Mouse (Mus musculus): ENCODE results near the gene Isg15. TPM values are rescaled to one million over a fixed set of nuclear protein-coding genes. Genes with fewer than 3 reads are reported as not detected.

Gene Isg15
- 0.29 and 0.41 TPM in 2 replicates for polyA plus RNA-seq (2014; fragmentation: Nextera tagmentation; extraction: Ambion mirVana)

DNA sequence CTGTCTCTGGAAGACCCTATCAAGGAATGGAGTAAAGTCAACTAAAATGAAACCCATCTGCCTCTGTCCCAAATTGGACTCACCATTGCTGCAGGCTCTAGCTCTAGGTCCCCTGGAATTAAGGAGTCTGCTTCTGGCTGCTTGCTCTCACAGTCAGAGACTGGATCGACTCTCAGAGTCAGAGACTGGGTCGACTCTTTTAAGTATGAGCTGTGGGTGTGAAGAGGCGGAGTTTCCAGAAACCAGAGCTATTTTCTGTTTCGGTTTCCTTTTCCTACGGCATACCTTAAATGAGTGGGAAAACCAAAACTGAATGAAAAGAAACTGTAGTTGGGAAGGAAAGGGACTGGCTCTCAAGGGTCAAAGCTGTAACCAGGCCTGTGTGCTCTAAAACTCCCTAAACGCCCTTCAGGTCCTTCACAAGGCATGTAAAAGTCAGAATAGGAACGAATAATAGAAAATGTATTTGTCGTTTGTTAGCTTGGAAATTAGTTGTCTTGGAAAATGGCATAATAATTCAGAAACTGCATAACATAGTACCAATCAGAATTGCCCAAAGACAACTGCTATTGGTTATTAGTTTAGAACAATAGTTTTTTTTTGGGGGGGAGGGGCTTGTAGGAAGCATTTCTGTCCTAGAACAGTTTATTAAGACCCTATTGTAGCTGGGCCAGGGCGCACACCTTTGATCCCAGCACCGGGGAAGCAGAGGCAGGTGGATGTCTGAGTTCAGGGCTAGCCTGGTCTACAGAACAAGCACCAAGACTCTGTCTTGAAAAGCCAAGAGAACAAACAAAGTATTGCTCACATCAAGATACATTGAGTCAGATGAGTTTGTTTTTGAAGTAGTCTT, at the start of gene Isg15:
TSS of gene Isg15 (minus strand) at position 196 of the 853 bp plus-strand sequence.
- Histone ChIP-seq H3K27me3 (ENCODE audit: control insufficient read depth, insufficient read depth, low read length) (peaks cover 15% of the 10 kb centered on the region), H3K4me2 (peak within 1 kb of the TSS; percentile 35), H3K36me3 (ENCODE audit: control insufficient read depth, insufficient read depth, low read length) (no peaks in the 10 kb centered on the region), H3K4me1 (ENCODE audit: control insufficient read depth, insufficient read depth, low read length) (peaks cover 22% of the 10 kb centered on the region), H3K9me3 (replicated peaks; ENCODE audit: control insufficient read depth, low read length) (no peaks in the 10 kb centered on the region), H3K4me3 (ENCODE audit: low read depth, low read length) (no peak within 1 kb of the TSS), H3K9ac (ENCODE audit: low read depth, low read length) (no peak within 1 kb of the TSS), H3K27ac (ENCODE audit: low read depth, low read length) (no peak within 1 kb of the TSS)
- ATAC-seq (replicated peaks; ENCODE audit: insufficient number of reproducible peaks, low FRiP score, low TSS enrichment), result no peak
- WGBS (ENCODE audit: insufficient replicate concordance), result 51% methylated on average over 10 of the region's 10 CpGs

DNA sequence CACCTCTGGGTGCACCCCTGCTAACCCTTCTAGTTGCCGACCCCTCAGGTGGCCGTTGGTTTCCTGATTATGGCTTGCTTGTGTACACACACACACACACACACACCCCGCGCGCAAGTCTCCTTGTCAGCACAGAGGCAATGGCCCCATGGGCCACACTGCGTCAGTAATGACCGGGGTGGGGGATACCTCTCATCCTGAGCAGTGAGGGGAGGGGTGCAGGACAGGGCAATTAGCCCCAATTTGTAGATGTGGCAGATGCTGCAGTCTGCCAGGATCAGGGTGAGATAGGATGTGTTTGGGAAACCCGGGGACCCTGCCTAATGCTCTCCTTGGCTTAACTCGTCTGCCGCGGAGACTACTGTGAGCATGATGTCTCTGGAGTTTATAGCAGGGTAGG, 48.9 kb upstream of the Isg15 start:
- 0 out of 2 replicates have a peak, but pooled peaks have one; percentile 16 for ATAC-seq (replicated peaks; ENCODE audit: insufficient number of reproducible peaks, low FRiP score, low TSS enrichment)
- no peak overlapping the region for H3K27ac ChIP-seq (ENCODE audit: low read depth, low read length)
- 48% methylated on average over 11 of the region's 11 CpGs for WGBS (ENCODE audit: insufficient replicate concordance)
- H3K36me3 ChIP-seq (ENCODE audit: control insufficient read depth, insufficient read depth, low read length), result peaks cover 32% of the 10 kb centered on the region
- H3K4me2 ChIP-seq, result no peak overlapping the region
- H3K27me3 ChIP-seq (ENCODE audit: control insufficient read depth, insufficient read depth, low read length), result peaks cover 18% of the 10 kb centered on the region
- H3K9me3 ChIP-seq (replicated peaks; ENCODE audit: control insufficient read depth, low read length), result no peaks in the 10 kb centered on the region
- peaks cover 3% of the 10 kb centered on the region for H3K4me1 ChIP-seq (ENCODE audit: control insufficient read depth, insufficient read depth, low read length)
- H3K9ac ChIP-seq (ENCODE audit: low read depth, low read length), result no peak overlapping the region
- H3K4me3 ChIP-seq (ENCODE audit: low read depth, low read length), result no peak overlapping the region

DNA sequence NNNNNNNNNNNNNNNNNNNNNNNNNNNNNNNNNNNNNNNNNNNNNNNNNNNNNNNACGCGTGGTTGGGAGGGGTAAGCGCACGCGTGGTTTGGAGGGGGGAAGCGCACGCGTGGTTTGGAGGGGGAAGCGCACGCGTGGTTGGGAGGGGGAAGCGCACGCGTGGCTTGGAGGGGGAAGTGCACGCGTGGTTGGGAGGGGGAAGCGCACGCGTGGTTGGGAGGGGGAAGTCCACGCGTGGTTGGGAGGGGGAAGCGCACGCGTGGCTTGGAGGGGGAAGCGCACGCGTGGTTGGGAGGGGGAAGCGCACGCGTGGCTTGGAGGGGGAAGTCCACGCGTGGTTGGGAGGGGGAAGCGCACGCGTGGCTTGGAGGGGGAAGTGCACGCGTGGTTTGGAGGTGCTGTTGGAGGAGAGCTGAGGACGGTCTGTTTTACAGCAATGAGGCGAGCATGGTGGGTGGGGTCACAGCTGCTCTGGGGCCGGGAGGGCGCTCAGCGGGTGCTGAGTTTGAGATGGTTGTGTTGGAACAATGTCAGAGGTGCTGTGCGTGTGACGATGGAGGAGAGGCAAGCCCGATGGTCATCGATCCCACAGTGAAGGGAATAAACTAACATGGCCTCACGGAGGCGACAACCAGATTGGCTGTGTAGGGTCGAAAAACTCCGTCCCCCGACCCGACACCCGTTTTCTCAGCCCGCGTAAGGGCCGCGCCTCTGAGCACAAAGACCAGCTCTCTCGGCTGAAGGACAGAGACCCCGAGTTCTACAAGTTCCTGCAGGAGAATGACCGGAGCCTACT, 36.2 kb upstream of the Isg15 start:
- H3K27me3 ChIP-seq (ENCODE audit: control insufficient read depth, insufficient read depth, low read length), result no peaks in the 10 kb centered on the region
- peak overlapping the region; percentile 90 for H3K4me3 ChIP-seq (ENCODE audit: low read depth, low read length)
- peaks cover 14% of the 10 kb centered on the region; the same call in 1 of the 2 replicates for H3K4me1 ChIP-seq (ENCODE audit: control insufficient read depth, insufficient read depth, low read length)
- H3K36me3 ChIP-seq (ENCODE audit: control insufficient read depth, insufficient read depth, low read length), result peaks cover 26% of the 10 kb centered on the region
- peak overlapping the region; percentile 84 for H3K4me2 ChIP-seq
- no peak for ATAC-seq (replicated peaks; ENCODE audit: insufficient number of reproducible peaks, low FRiP score, low TSS enrichment)
- H3K27ac ChIP-seq (ENCODE audit: low read depth, low read length), result peak overlapping the region; percentile 91; the same call in 1 of the 2 replicates
- no peaks in the 10 kb centered on the region for H3K9me3 ChIP-seq (replicated peaks; ENCODE audit: control insufficient read depth, low read length)
- 30% methylated on average over 55 of the region's 60 CpGs for WGBS (ENCODE audit: insufficient replicate concordance)
- H3K9ac ChIP-seq (ENCODE audit: low read depth, low read length), result peak overlapping the region; percentile 84

DNA sequence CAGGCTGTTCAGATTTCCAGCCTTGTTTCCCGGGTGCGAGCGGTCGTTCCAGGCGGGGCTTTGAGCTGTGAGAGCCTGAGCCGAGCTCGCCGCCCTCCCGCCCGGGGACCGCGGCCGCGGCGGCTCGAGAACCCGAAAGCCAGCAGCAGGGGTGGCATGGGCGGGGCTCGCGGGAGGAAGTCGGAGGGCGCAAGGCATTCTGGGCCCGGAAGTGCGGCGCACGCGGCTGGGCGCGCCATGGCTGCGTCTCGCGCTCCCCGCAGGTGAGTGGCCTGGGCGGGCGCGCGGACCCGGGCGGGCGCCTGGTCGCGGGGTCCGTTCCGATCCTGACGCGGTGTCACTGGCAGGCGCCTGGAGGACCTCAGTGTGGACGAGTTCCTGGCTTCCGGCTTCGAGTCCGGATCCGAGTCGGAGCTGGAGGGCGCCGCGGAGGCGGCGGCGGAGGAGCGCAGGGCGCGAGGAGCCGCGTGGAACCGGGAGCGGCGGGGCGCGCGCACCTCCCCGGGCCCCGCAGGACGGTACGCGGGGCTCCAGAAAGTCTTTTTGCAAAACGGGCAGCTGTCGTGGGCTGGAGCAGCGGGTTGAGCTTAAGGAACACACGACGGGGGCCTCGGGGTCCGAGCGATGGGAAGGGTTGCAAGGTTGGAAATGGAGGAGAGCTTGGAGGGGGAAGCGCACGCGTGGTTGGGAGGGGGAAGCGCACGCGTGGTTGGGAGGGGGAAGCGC, 35.4 kb upstream of the Isg15 start, which contains the start of gene Noc2l:
TSS of gene Noc2l (plus strand) at position 203 of the 726 bp plus-strand sequence.
- Histone ChIP-seq H3K4me2 (peak within 1 kb of the TSS; percentile 84), H3K27ac (ENCODE audit: low read depth, low read length) (peak within 1 kb of the TSS; percentile 91), H3K9ac (ENCODE audit: low read depth, low read length) (peak within 1 kb of the TSS; percentile 84), H3K9me3 (replicated peaks; ENCODE audit: control insufficient read depth, low read length) (no peaks in the 10 kb centered on the region), H3K4me1 (ENCODE audit: control insufficient read depth, insufficient read depth, low read length) (peaks cover 14% of the 10 kb centered on the region; the same call in 1 of the 2 replicates), H3K36me3 (ENCODE audit: control insufficient read depth, insufficient read depth, low read length) (peaks cover 30% of the 10 kb centered on the region), H3K4me3 (ENCODE audit: low read depth, low read length) (peak within 1 kb of the TSS; percentile 90), H3K27me3 (ENCODE audit: control insufficient read depth, insufficient read depth, low read length) (no peaks in the 10 kb centered on the region)
- peak; percentile 80 for ATAC-seq (replicated peaks; ENCODE audit: insufficient number of reproducible peaks, low FRiP score, low TSS enrichment)
- WGBS (ENCODE audit: insufficient replicate concordance), result under 1% methylated on average over 81 of the region's 90 CpGs

DNA sequence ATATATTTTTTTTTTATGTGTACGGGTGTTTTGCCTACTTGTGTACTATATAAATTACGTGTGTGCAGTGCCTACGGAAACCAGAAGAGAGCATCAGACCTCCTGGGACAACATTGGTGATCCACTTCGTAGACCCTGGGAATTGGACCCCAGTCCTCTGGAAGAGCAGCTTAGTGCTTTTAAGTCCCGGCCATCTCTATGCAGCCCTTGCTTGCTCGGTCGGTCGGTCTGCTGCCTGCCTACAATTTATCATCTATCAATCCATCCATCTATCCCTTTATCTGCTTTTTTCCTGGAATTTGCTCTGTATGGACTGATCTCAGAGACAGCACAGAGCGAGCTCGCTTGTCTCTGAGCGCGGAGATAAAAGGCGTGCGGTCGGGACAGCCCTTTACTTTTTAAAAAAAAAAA, 34.7 kb upstream of the Isg15 start:
- peak overlapping the region; percentile 84 for H3K9ac ChIP-seq (ENCODE audit: low read depth, low read length)
- H3K36me3 ChIP-seq (ENCODE audit: control insufficient read depth, insufficient read depth, low read length), result peaks cover 26% of the 10 kb centered on the region

DNA sequence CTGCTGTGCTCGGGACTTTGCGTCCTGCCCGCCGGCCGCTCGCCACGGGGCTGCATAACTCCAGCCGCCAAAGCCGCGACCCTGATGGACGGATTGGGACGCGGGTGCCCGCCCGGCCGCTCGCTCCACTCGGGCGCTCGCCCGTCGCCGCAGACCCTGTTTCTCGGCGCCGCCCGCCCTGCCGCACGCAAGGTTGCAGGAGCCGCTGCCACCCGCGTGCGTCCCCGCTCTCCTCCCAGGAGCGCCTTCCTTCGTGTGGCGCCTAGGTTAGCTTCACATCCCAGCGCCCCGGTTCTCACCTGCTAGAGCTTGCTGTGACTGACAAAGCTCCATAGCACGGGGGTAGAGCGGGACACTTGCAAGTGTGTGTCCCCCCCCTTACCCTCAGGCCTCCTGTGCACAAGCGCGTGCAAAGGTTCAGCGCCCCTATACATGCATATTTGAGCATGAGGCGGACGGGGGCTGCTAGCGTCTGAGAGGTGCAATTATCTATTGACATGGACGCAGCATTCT, 34.1 kb upstream of the Isg15 start, which contains the start of gene Plekhn1:
TSS of gene Plekhn1 (minus strand) at position 157 of the 513 bp plus-strand sequence.
- H3K4me2 ChIP-seq, result peak within 1 kb of the TSS; percentile 84
- peak within 1 kb of the TSS; percentile 90 for H3K4me3 ChIP-seq (ENCODE audit: low read depth, low read length)
- H3K27ac ChIP-seq (ENCODE audit: low read depth, low read length), result peak within 1 kb of the TSS; percentile 91
- H3K27me3 ChIP-seq (ENCODE audit: control insufficient read depth, insufficient read depth, low read length), result no peaks in the 10 kb centered on the region
- peak within 1 kb of the TSS; percentile 84 for H3K9ac ChIP-seq (ENCODE audit: low read depth, low read length)
- peaks cover 14% of the 10 kb centered on the region; the same call in 1 of the 2 replicates for H3K4me1 ChIP-seq (ENCODE audit: control insufficient read depth, insufficient read depth, low read length)
- 0% methylated on average over 31 of the region's 48 CpGs for WGBS (ENCODE audit: insufficient replicate concordance)
- no peaks in the 10 kb centered on the region for H3K9me3 ChIP-seq (replicated peaks; ENCODE audit: control insufficient read depth, low read length)
- peak; percentile 27; the same call in 1 of the 2 replicates for ATAC-seq (replicated peaks; ENCODE audit: insufficient number of reproducible peaks, low FRiP score, low TSS enrichment)
- peaks cover 28% of the 10 kb centered on the region for H3K36me3 ChIP-seq (ENCODE audit: control insufficient read depth, insufficient read depth, low read length)

More for the DNA sequence above, 34.7 kb upstream of the Isg15 start:
- Histone ChIP-seq H3K9me3 (replicated peaks; ENCODE audit: control insufficient read depth, low read length) (no peaks in the 10 kb centered on the region), H3K4me3 (ENCODE audit: low read depth, low read length) (peak overlapping the region; percentile 90), H3K27me3 (ENCODE audit: control insufficient read depth, insufficient read depth, low read length) (no peaks in the 10 kb centered on the region), H3K4me1 (ENCODE audit: control insufficient read depth, insufficient read depth, low read length) (peaks cover 14% of the 10 kb centered on the region; the same call in 1 of the 2 replicates), H3K27ac (ENCODE audit: low read depth, low read length) (peak overlapping the region; percentile 91), H3K4me2 (peak overlapping the region; percentile 84)
- no peak for ATAC-seq (replicated peaks; ENCODE audit: insufficient number of reproducible peaks, low FRiP score, low TSS enrichment)
- WGBS (ENCODE audit: insufficient replicate concordance), result under 1% methylated on average over 15 of the region's 15 CpGs

DNA sequence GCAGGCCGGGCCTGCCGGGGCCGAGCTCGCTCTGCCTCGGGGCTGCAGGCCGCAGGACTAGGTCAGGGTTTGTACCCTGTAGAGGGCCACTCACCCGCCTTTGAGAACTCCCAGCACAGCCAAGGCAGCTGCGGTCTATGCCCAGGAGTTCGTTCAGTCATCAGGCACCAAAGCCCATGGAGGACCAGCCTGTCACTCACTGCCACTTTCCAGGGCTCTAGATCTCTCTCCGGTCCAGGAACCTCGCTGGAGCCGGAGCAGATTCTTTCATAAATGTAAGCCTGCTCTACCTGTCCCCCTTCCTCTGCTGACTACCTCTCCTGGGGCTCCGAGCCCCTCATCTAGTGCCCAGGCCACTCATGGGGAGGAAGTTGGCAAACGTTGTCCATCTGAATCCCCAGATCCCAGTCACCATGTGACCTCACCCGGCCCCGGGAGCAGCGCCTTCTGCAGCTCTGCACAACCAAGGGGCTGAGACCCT, 33.4 kb upstream of the Isg15 start:
- ATAC-seq (replicated peaks; ENCODE audit: insufficient number of reproducible peaks, low FRiP score, low TSS enrichment), result no peak
- Histone ChIP-seq H3K4me2 (peak overlapping the region; percentile 84), H3K9ac (ENCODE audit: low read depth, low read length) (peak overlapping the region; percentile 73), H3K36me3 (ENCODE audit: control insufficient read depth, insufficient read depth, low read length) (peaks cover 27% of the 10 kb centered on the region), H3K4me3 (ENCODE audit: low read depth, low read length) (peak overlapping the region; percentile 90), H3K4me1 (ENCODE audit: control insufficient read depth, insufficient read depth, low read length) (peaks cover 14% of the 10 kb centered on the region; the same call in 1 of the 2 replicates), H3K27me3 (ENCODE audit: control insufficient read depth, insufficient read depth, low read length) (no peaks in the 10 kb centered on the region), H3K9me3 (replicated peaks; ENCODE audit: control insufficient read depth, low read length) (no peaks in the 10 kb centered on the region), H3K27ac (ENCODE audit: low read depth, low read length) (0 out of 2 replicates have a peak overlapping the region, but pooled peaks have one; percentile 19)
- 5% methylated on average over 17 of the region's 17 CpGs for WGBS (ENCODE audit: insufficient replicate concordance)
